Mouse (Mus musculus) heart, embryonic 13.5 days (tissue): ENCODE data around the gene Apobec3. TPM values are rescaled to one million over a fixed set of nuclear protein-coding genes. Genes with fewer than 3 reads are reported as not detected.

Experiments
- ATAC-seq: fragments of 200-750 bp; cut with Nextera tagmentation; 2 replicates; pipeline ENCODE4 v1.8.0; 2017; ENCODE audit warnings: moderate TSS enrichment; ENCODE audit not compliant: insufficient number of reproducible peaks, low FRiP score, low TSS enrichment; ENCODE audit errors: extremely low read depth
- H3K27ac ChIP-seq: fragments of 300-500 bp; sonication (generic); replicated peaks from 2 replicates; pipeline ENCODE4 v1.5.1; 2015; ENCODE audit warnings: moderate library complexity, mild to moderate bottlenecking, inconsistent platforms
- H3K27me3 ChIP-seq: fragments of 300-500 bp; sonication (generic); replicated peaks from 2 replicates; pipeline ENCODE4 v1.6.1; 2015; ENCODE audit warnings: mild to moderate bottlenecking, inconsistent platforms
- H3K36me3 ChIP-seq: fragments of 300-500 bp; sonication (generic); 2 replicates; pipeline ENCODE4 v1.6.1; 2015; ENCODE audit warnings: mild to moderate bottlenecking, inconsistent platforms
- H3K4me1 ChIP-seq: fragments of 300-500 bp; sonication (generic); 2 replicates; pipeline ENCODE4 v1.6.1; 2015; ENCODE audit warnings: inconsistent platforms
- H3K4me2 ChIP-seq: fragments of 300-500 bp; sonication (generic); 2 replicates; pipeline ENCODE4 v1.6.1; 2015; ENCODE audit warnings: inconsistent platforms, mild to moderate bottlenecking, moderate library complexity
- H3K4me3 ChIP-seq: fragments of 300-500 bp; sonication (generic); 2 replicates; pipeline ENCODE4 v1.5.1; 2015; ENCODE audit warnings: moderate library complexity, mild to moderate bottlenecking, inconsistent platforms
- H3K9ac ChIP-seq: fragments of 300-500 bp; sonication (generic); 2 replicates; pipeline ENCODE4 v1.6.1; 2015; ENCODE audit warnings: inconsistent platforms, mild to moderate bottlenecking, moderate library complexity
- H3K9me3 ChIP-seq: fragments of 300-500 bp; sonication (generic); 2 replicates; pipeline ENCODE4 v1.6.1; 2016; ENCODE audit warnings: inconsistent platforms
- WGBS: fragments of 180-500 bp; shearing (Covaris S2); methylation state at CpG from one replicate; pipeline ENCODE4 v1.1.7; 2015; ENCODE audit warnings: mixed read lengths; 5-methylcytosine and 5-hydroxymethylcytosine counted together
- polyA plus RNA-seq: library from polyadenylated mRNA; unstranded; fragments of >200 nt; fragmentation: Nextera tagmentation; extraction: Ambion mirVana; gene quantifications from 2 replicates; pipeline ENCODE4 v1.2.1, GENCODE M21; 2015

Gene Apobec3
- polyA plus RNA-seq, 1 experiment from 2014 or later, result 13.5 TPM

GRCm38 (mm10) chr15:79951730-79952503 is 60.5 kb downstream of the Apobec3 start:
- no peaks in the 10 kb centered on the region for H3K9me3 ChIP-seq
- no peak overlapping the region for H3K4me3 ChIP-seq
- no peak; the same call in 1 of the 2 replicates for ATAC-seq
- peaks cover 45% of the 10 kb centered on the region for H3K4me1 ChIP-seq
- peak overlapping the region; percentile 27 for H3K4me2 ChIP-seq
- 24% methylated on average over 14 of the region's 14 CpGs for WGBS
- no peaks in the 10 kb centered on the region for H3K27me3 ChIP-seq
- H3K9ac ChIP-seq, result peak overlapping the region; percentile 33; the same call in 1 of the 2 replicates
- peak overlapping the region; percentile 66 for H3K27ac ChIP-seq
- H3K36me3 ChIP-seq, result no peaks in the 10 kb centered on the region

- no peaks in the 10 kb centered on the region for H3K9me3 ChIP-seq
- peaks cover 45% of the 10 kb centered on the region for H3K4me1 ChIP-seq
- peak overlapping the region; percentile 66 for H3K27ac ChIP-seq
- no peaks in the 10 kb centered on the region for H3K36me3 ChIP-seq
- WGBS, result 38% methylated on average over 11 of the region's 11 CpGs
- H3K4me2 ChIP-seq, result no peak overlapping the region
- no peak overlapping the region for H3K9ac ChIP-seq
- H3K27me3 ChIP-seq, result no peaks in the 10 kb centered on the region
- no peak for ATAC-seq
- H3K4me3 ChIP-seq, result no peak overlapping the region
These were observed 61.2 kb downstream of the Apobec3 start for GRCm38 (mm10) chr15:79952504-79953231.

GRCm38 (mm10) chr15:79953470-79953869 is 62.0 kb downstream of the Apobec3 start:
- no peak overlapping the region for H3K9ac ChIP-seq
- peaks cover 45% of the 10 kb centered on the region for H3K4me1 ChIP-seq
- H3K27me3 ChIP-seq, result 0 out of 2 replicates have a peak, but pooled peaks cover 2% of the 10 kb centered on the region
- no peak for ATAC-seq
- WGBS, result 53% methylated on average over 7 of the region's 7 CpGs
- no peaks in the 10 kb centered on the region for H3K36me3 ChIP-seq
- H3K4me2 ChIP-seq, result no peak overlapping the region
- no peak overlapping the region for H3K4me3 ChIP-seq
- no peaks in the 10 kb centered on the region for H3K9me3 ChIP-seq
- H3K27ac ChIP-seq, result no peak overlapping the region

- H3K27me3 ChIP-seq, result 0 out of 2 replicates have a peak, but pooled peaks cover 3% of the 10 kb centered on the region
- no peak overlapping the region for H3K4me2 ChIP-seq
- no peak for ATAC-seq
- no peaks in the 10 kb centered on the region for H3K36me3 ChIP-seq
- H3K9me3 ChIP-seq, result no peaks in the 10 kb centered on the region
- 71% methylated on average over 8 of the region's 8 CpGs for WGBS
- H3K9ac ChIP-seq, result no peak overlapping the region
- H3K4me3 ChIP-seq, result no peak overlapping the region
- no peak overlapping the region for H3K27ac ChIP-seq
- peaks cover 23% of the 10 kb centered on the region for H3K4me1 ChIP-seq
These were observed 65.1 kb downstream of the Apobec3 start for GRCm38 (mm10) chr15:79956559-79956958.

- ATAC-seq, result no peak
- Histone ChIP-seq H3K27ac (no peak overlapping the region), H3K9me3 (no peaks in the 10 kb centered on the region), H3K27me3 (0 out of 2 replicates have a peak, but pooled peaks cover 3% of the 10 kb centered on the region), H3K9ac (no peak overlapping the region), H3K4me2 (no peak overlapping the region), H3K4me1 (peaks cover 4% of the 10 kb centered on the region), H3K4me3 (no peak overlapping the region), H3K36me3 (no peaks in the 10 kb centered on the region)
- WGBS, result 51% methylated on average over 3 of the region's 3 CpGs
These were observed 67.0 kb downstream of the Apobec3 start for GRCm38 (mm10) chr15:79958418-79958817.

- no peak for ATAC-seq
- Histone ChIP-seq H3K4me1 (no peaks in the 10 kb centered on the region), H3K27me3 (0 out of 2 replicates have a peak, but pooled peaks cover 3% of the 10 kb centered on the region), H3K4me2 (no peak overlapping the region), H3K9me3 (no peaks in the 10 kb centered on the region), H3K4me3 (no peak overlapping the region), H3K27ac (no peak overlapping the region), H3K36me3 (no peaks in the 10 kb centered on the region), H3K9ac (no peak overlapping the region)
- WGBS, result 63% methylated on average over 9 of the region's 9 CpGs
These were observed 70.0 kb downstream of the Apobec3 start for GRCm38 (mm10) chr15:79961366-79961921.

GRCm38 (mm10) chr15:79962661-79963060 is 71.2 kb downstream of the Apobec3 start:
- Histone ChIP-seq H3K9ac (no peak overlapping the region), H3K4me1 (no peaks in the 10 kb centered on the region), H3K27ac (no peak overlapping the region), H3K4me3 (no peak overlapping the region), H3K36me3 (no peaks in the 10 kb centered on the region), H3K27me3 (0 out of 2 replicates have a peak, but pooled peaks cover 3% of the 10 kb centered on the region), H3K9me3 (no peaks in the 10 kb centered on the region), H3K4me2 (no peak overlapping the region)
- no peak for ATAC-seq
- 84% methylated on average over 18 of the region's 18 CpGs for whole genome bisulfite sequencing

- 80% methylated on average over 7 of the region's 7 CpGs for WGBS
- Histone ChIP-seq H3K4me1 (no peaks in the 10 kb centered on the region), H3K4me3 (no peak overlapping the region), H3K27me3 (no peaks in the 10 kb centered on the region), H3K9ac (no peak overlapping the region), H3K9me3 (no peaks in the 10 kb centered on the region), H3K4me2 (no peak overlapping the region), H3K27ac (no peak overlapping the region), H3K36me3 (no peaks in the 10 kb centered on the region)
- ATAC-seq, result no peak
These were observed 72.9 kb downstream of the Apobec3 start for GRCm38 (mm10) chr15:79964376-79964775.

Other genes with a start within 250 kb of the Apobec3 start
- gene Fam227a, start 232.7 kb upstream of the Apobec3 start, polyA plus RNA-seq, result 0.65 and 1.1 TPM in 2 replicates
- gene Cby1, start 232.5 kb upstream of the Apobec3 start, polyA plus RNA-seq, result 41.3 and 47.8 TPM in 2 replicates
- 199 and 240 TPM in 2 replicates for gene Tomm22, start 220.8 kb upstream of the Apobec3 start, polyA plus RNA-seq
- 19.8 and 20.4 TPM in 2 replicates for gene Josd1, start 203.7 kb upstream of the Apobec3 start, polyA plus RNA-seq
- 27.0 and 29.5 TPM in 2 replicates for gene Gtpbp1, start 200.8 kb upstream of the Apobec3 start, polyA plus RNA-seq
- 4.3 and 5.3 TPM in 2 replicates for gene Sun2, start 149.1 kb upstream of the Apobec3 start, polyA plus RNA-seq
- 35.6 and 37.5 TPM in 2 replicates for gene Dnal4, start 113.8 kb upstream of the Apobec3 start, polyA plus RNA-seq
- gene Nptxr, start 86.9 kb upstream of the Apobec3 start, polyA plus RNA-seq, result 1.6 and 1.7 TPM in 2 replicates
- not detected in 2 replicates for gene Npcd, start 57.4 kb upstream of the Apobec3 start, polyA plus RNA-seq
- gene Cbx6, start 57.0 kb upstream of the Apobec3 start, polyA plus RNA-seq, result 48.6 and 49.5 TPM in 2 replicates
- gene Cbx7, start 79.5 kb downstream of the Apobec3 start, polyA plus RNA-seq, result 1.5 TPM in 2 replicates
- 2.2 and 2.6 TPM in 2 replicates for gene Pdgfb, start 123.3 kb downstream of the Apobec3 start, polyA plus RNA-seq
- gene Syngr1, start 199.7 kb downstream of the Apobec3 start, polyA plus RNA-seq, result 27.3 and 30.7 TPM in 2 replicates
- 603 and 677 TPM in 2 replicates for gene Rpl3, start 200.2 kb downstream of the Apobec3 start, polyA plus RNA-seq
- gene Tab1, start 241.5 kb downstream of the Apobec3 start, polyA plus RNA-seq, result 29.4 and 31.1 TPM in 2 replicates